Mouse (Mus musculus) lung, postnatal 0 days (tissue): Measurements from ENCODE around the gene Cyp2t4.

Experiments
- CTCF ChIP-seq: IDR thresholded peaks from 2 replicates; pipeline ENCODE4 v1.5.1; 2016; ENCODE audit warnings: antibody characterized with exemption, mild to moderate bottlenecking
- EP300 ChIP-seq: IDR thresholded peaks from 2 replicates; pipeline ENCODE4 v1.6.1; 2016; ENCODE audit warnings: antibody characterized with exemption, mild to moderate bottlenecking, control low read depth

GRCm38 (mm10) chr7:27174496-27174895 lies 21.0 kb downstream of the Cyp2t4 start:
- TF ChIP-seq CTCF (no peak), EP300 (no peak)
